Mouse (Mus musculus) left cerebral cortex, adult 18-20 months (tissue): ENCODE measurements around the gene Med26. TPM values are rescaled to one million over a fixed set of nuclear protein-coding genes. Genes with fewer than 3 reads are reported as not detected.

Experiments
- microRNA-seq, 2 experiments: library from miRNA; unstranded; fragments of <30 nt; microRNA quantifications; one replicate each; pipeline ENCODE4 v1.2.0; 2021
- total RNA-seq, 2 experiments: library from RNA; stranded (reverse); gene quantifications; 2 replicates each; pipeline ENCODE4 v1.2.3; 2021

Med26 gene
- total RNA-seq, 2 experiments from 2014 or later = 10.2 to 11.2 TPM

Small RNAs within 50 kb of the gene (microRNA-seq; reads per million reads assigned to microRNA genes)
- gene Gm28019 = 0 reads per million in 2 experiments
- 1.7 to 2.5 reads per million in 2 experiments for gene Mir7068

Other genes starting within 250 kb of the Med26 start
- 1 to 10 TPM; 2.8 to 4.2 TPM for gene Gm10282, start 243.0 kb downstream of the Med26 start, total RNA-seq
- 10 to 100 TPM; 15.2 to 23.6 TPM for gene Klf2, start 229.2 kb downstream of the Med26 start, total RNA-seq
- gene Eps15l1, start 126.8 kb downstream of the Med26 start, total RNA-seq = 10 to 100 TPM; 62.2 to 63.4 TPM
- gene Calr3, start 104.4 kb downstream of the Med26 start, total RNA-seq = 1 to 10 TPM; 1.0 to 1.1 TPM
- 1 to 10 TPM; 9.2 to 9.5 TPM for gene 1700030K09Rik, start 104.4 kb downstream of the Med26 start, total RNA-seq
- 10 to 100 TPM; 70.4 to 72.7 TPM for gene Cherp, start 73.0 kb downstream of the Med26 start, total RNA-seq
- gene Slc35e1, start 55.7 kb downstream of the Med26 start, total RNA-seq = 10 to 100 TPM; 54.9 to 55.8 TPM
- 100 to 1,000 TPM; 128 to 130 TPM for gene Smim7, start 22.8 kb upstream of the Med26 start, total RNA-seq
- gene Tmem38a, start 23.8 kb upstream of the Med26 start, total RNA-seq = 100 to 1,000 TPM in 1 of 2 experiments, 10 to 100 TPM in 1; 96.5 to 101 TPM
- gene Nwd1, start 98.4 kb upstream of the Med26 start, total RNA-seq = 10 to 100 TPM; 37.6 to 40.9 TPM
- 100 to 1,000 TPM; 134 to 140 TPM for gene Sin3b, start 175.0 kb upstream of the Med26 start, total RNA-seq
- under 1 TPM in 1 of 2 experiments, not detected in 1; 0.19 TPM for gene F2rl3, start 213.6 kb upstream of the Med26 start, total RNA-seq